Mouse (Mus musculus) urinary bladder, adult 18-20 months (tissue): ENCODE data around the gene Atp8b2.

Source experiments
- DNase-seq, 2 experiments: peaks; one replicate each; pipeline ENCODE4 v3.0.0; 2022; ENCODE audit warnings: low spot score in 2 of 2, mixed read lengths in 2 of 2

Gene Atp8b2

DNA sequence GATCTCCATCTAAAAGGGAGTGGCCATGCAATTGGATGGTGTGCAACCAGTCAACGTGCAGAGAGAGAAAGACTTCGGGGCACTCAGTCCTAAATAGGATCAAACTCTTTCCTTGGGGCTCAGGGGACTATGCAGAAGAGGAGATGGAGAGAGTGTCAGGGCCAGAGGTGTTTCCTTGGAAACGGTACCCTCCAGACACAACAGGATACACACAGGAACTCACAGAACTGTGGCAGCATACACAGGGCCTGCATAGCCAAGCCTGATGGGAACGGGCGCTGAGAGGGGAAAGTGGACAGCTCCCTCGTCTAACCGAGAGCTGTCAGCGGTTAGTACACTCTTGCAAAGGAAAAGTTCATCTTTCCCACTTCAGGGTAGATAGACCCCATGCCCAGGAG lies 63.8 kb downstream of the Atp8b2 start:
- no peak for DNase-seq

DNA sequence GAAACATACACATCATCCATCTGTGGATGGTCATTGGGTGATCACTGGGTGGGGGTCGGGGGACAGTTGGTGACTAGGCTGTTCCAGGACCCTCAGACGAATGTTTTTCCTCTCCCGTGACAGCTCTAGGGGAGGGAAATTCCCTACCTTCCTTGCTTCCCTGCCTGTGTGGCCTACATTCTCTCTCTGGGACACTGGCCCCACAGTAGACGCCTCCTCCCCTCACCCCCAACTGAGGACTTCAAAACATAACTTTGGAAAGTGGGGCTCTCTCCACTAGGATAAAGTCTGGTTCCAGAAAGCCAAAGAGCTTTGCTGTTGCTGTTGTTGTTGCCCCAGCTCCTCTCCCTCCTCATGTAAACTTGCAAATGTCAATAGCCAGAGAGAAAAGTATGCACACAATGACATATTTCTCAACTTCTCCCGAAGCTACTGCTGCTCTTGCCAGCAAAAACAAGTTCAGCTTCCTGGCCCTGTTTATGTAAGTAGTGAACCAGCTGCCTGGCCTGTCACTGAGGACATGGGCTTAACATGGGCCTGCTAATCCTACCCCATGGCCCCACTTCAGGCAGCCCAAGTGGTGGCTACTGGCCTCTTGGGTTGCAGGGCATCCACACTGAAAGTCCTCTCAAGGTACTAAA lies 64.3 kb downstream of the Atp8b2 start:
- DNase-seq = peak in 1 of 2 experiments; percentile 39

- no peak for DNase-seq
Observed at GRCm38 (mm10) chr3:89898011-89898410, 65.3 kb downstream of the Atp8b2 start.

DNA sequence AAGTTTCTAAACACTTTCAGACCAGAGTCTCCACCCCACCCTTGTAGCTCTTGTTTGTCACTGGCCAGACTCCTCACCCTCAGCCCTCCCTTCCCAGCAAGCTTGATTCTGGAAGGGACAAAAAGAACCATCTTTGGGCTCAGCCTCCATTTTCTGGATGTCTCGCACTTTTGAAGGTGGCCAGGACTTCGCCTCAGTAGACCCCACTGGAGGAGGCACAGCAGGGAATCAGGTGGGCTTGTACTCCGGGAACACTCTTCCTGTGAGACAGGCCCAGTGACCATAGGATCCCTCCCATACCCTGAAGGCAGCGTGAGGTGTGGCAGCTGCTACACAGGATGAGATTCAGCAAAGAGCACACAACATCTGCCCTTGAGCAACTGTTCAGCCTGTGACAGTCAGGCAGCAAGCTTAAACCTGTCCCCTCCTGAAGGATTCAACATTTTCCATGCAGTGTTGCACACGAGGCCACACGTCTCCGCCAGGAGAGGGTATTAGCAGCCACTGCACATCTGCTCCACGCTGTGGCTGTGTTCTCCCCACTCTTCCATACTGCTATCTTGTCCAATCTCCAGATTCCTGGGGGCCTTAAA lies 66.0 kb downstream of the Atp8b2 start:
- DNase-seq = no peak

GRCm38 (mm10) chr3:89896571-89896970 lies 66.7 kb downstream of the Atp8b2 start:
- DNase-seq = peak in 1 of 2 experiments; percentile 60

DNA sequence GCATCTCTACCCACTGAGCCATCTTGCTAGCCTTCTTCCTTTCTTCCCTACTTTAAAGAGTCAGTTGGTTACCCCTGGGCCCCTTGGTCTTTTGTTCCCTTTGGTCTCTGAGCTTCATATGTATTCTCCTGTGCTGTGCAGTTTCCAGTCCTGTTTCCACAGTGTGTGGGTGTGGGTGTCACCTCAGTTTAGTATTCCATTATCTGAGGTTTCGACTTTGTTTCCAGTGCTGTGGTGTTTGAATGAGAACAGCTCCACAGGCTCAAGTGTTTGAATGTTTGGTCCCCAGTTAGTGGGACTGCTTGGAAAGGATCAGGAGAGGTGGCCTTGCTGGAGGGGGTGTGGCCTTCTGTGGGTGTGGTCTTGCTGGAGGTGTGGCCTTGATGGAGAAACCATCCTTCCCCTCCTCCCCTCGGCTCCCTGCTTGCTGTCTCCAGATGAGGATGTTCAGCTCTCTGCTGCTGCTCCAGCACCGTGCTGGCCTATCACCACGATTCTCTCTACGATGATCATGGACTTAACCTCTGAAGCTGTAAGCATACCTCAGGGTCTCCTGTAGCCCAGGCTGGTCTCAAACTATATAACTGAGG lies 70.7 kb downstream of the Atp8b2 start:
- no peak for DNase-seq

DNA sequence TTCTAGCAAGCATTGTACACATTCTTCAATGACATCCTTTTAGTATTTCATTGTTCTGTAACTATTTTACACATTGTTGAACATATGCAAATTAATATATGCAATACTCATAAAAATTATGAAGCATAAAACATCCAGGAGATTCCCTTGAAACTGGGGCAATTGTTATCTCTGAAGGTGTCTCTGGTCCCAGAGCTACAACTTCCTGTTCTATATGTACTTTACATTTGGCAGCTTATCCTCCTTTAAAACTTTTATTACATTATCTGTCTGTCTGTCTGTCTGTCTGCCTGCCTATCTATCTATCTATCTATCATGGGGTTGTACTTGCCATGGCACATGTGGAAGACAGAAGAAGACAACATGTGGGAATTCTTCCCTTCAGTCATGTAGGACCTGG lies 71.6 kb downstream of the Atp8b2 start:
- DNase-seq = no peak

- DNase-seq = no peak
Observed at GRCm38 (mm10) chr3:89889841-89890430, 73.4 kb downstream of the Atp8b2 start.
